Mouse (Mus musculus): ENCODE measurements around the gene Olfr157.

DNA sequence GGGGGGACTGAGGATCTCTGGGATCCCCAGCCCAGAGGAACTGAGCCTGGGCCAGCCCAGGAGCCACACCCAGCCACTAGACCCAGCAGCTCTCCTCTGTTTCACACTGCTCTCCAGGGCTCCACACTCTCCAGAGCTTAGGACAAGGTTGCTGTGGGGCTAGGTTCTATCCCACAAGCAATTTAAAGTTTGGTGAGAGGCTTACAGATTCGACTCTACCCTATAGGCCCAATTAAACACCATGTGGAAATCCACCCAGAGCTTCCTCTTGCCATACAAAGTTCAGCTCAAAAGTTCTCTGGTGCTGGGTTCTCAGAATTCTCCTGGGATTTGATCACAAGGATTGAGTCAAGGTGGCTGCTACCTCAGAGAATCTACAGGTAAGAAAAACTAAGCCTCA, at the start of gene Olfr157:
- no peak for TF ChIP-seq TCF12 (IDR thresholded peaks at IDR 0.05; ENCODE audit: insufficient read depth, poor library complexity, severe bottlenecking)
- TF ChIP-seq POLR2A (IDR thresholded peaks at IDR 0.05; ENCODE audit: insufficient read length, low read depth) = no peak
- TF ChIP-seq SRF (IDR thresholded peaks at IDR 0.05; ENCODE audit: control insufficient read depth, insufficient read length, low read depth) = no peak
- no peak for TF ChIP-seq E2F4 (IDR thresholded peaks at IDR 0.05; ENCODE audit: insufficient read depth)
- TF ChIP-seq POLR2AphosphoS2 (IDR thresholded peaks at IDR 0.05; ENCODE audit: insufficient read length, low read depth) = no peak
- no peak for TF ChIP-seq CEBPB (IDR thresholded peaks at IDR 0.05; ENCODE audit: insufficient read depth, poor library complexity, severe bottlenecking)
- TF ChIP-seq MYOG (IDR thresholded peaks at IDR 0.05; ENCODE audit: control insufficient read depth in 1 of 3, insufficient read depth in 1 of 3, insufficient read length in 2 of 3, low read depth in 2 of 3) = no peak
- TF ChIP-seq REST (IDR thresholded peaks at IDR 0.05; ENCODE audit: insufficient read depth, insufficient read length) = no peak
- no peak for TF ChIP-seq USF1 (IDR thresholded peaks at IDR 0.05; ENCODE audit: low read depth)
- TF ChIP-seq MAX (IDR thresholded peaks at IDR 0.05; ENCODE audit: low read depth) = no peak
- TF ChIP-seq MYOD1 (IDR thresholded peaks at IDR 0.05; ENCODE audit: control insufficient read depth in 1 of 3, insufficient read length in 2 of 3, low read depth in 2 of 3) = no peak
- TF ChIP-seq TCF3 (IDR thresholded peaks at IDR 0.05; ENCODE audit: insufficient read length, low read depth) = no peak
